Mouse (Mus musculus) left cerebral cortex, adult 2 months (tissue): ENCODE measurements at regions not wholly inside any gene's neighbourhood (a gene's known extent, or its start where the extent isn't known, plus 50 kb on each side); places are given as distances from the start of the nearest gene placed in this dataset.

Experiments
- DNase-seq, 2 experiments: peaks; one replicate each; pipeline ENCODE4 v3.0.0; 2021 to 2022; ENCODE audit warnings: low spot score in 2 of 2, mixed read lengths in 1 of 2; ENCODE audit errors: extremely low spot score in 1 of 2
- H3K27ac ChIP-seq: fragments of 200-600 bp; 2 replicates; pipeline ENCODE4 v1.8.1; 2022
- H3K4me3 ChIP-seq: fragments of 200-600 bp; 2 replicates; pipeline ENCODE4 v1.8.1; 2022
- CTCF ChIP-seq: fragments of 200-600 bp; IDR thresholded peaks from 2 replicates; pipeline ENCODE4 v1.8.1; 2022; ENCODE audit warnings: antibody characterized with exemption, mild to moderate bottlenecking, moderate library complexity
- intact Hi-C: fragments of 180-260 bp; cut with DNase I; formaldehyde crosslinking; loops from one replicate; pipeline ENCODE4 v1.15.1; 2025

DNA sequence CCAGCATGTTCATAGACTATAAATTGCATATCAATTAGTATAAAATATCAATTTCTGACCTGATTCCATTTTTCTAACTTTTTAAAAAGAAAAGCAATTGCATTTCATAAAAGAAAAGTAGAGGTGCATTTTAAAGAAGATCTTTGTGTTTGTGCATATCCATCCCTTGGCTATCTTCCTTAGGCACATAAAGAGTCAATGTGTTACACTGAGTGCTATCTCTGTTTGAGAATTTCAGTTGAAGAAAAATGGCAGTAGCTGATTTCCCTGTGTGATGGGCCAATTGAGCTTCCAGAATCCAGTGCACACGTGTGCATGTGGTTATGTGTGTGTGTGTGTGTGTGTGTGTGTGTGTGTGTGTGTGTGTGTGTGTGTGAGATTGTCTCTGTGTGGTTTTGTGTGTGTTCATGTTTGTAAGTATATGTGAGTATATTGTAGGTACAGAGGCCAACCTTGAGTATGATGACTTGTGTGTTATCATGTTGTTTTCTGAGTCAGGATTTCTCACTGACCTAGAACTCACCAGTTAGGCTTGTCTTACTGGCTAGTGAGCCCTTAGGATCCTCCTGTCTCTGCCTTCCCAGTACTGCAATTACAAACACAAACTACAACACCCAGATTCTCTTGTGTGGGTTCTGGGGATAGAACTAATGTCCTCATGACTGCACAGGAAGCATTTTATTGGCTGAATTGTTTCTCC, 249.6 kb downstream of the Cdk5rap2 start:
- no peak overlapping the region for H3K27ac ChIP-seq
- no peak for TF ChIP-seq CTCF
- no peak overlapping the region for H3K4me3 ChIP-seq
- DNase-seq = no peak
- intact Hi-C loops = no loop called here

DNA sequence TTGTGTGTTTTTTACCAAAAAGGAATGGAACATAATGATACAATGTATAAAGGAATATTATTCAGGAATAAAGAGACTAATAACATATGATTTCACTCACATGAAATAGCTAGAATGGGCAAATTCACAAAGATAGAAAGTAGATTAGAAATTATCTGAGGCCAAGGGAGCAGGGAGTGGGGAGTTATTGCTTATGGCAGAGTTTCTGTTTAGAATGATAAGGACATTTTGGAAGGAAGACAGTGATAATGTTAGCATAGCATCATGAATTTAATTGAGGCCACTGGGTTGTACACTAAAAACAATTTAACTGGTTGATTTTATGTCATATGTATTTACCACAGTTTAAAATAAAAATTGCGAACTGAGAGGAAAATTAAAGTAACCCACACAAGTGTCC, 250.2 kb downstream of the Cdk5rap2 start:
- intact Hi-C loops = no loop called here
- TF ChIP-seq CTCF = no peak
- H3K4me3 ChIP-seq = no peak overlapping the region
- H3K27ac ChIP-seq = no peak overlapping the region
- DNase-seq = no peak

DNA sequence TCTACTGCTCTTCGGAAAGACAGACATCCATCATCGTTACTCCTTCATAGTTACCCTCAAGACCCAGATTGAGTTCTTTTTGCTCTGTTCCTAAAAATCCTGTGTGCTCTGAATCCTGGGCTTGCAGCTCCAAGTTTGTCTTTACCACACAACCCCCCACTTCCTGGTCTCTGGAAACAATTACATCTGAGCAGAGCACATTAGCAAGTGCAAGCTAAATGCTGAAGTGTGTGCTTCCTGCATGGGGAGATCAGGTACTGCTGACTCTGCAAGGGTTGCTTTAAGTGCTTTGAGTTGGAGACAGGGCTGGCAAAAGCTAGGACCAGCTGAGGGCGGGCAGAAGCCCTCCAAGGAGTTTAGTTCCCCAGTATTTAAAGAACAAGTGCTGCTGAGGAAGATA, 257.1 kb downstream of the Cdk5rap2 start:
- intact Hi-C loops = no loop called here
- Histone ChIP-seq H3K27ac (no peak overlapping the region), H3K4me3 (no peak overlapping the region)
- TF ChIP-seq CTCF = no peak
- no peak for DNase-seq

DNA sequence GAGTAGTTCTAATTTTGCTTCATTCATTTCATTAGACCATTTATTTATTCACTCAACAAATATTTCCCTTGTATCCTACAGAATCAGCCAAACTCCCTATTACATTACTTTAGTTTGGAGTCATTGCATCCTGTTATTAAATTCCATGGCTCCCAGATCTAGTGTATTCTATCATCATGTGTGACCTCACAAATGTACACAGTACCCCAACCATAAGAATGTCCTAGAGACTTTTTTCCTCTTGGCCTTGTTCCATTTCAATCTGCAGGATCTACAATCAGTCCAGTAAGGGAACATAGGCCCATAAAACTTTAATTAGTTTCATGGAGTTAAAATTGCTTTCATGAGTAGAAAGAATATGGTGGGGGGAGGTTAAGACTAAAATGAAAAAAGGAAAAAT, 301.2 kb downstream of the Cdk5rap2 start:
- no peak for TF ChIP-seq CTCF
- Histone ChIP-seq H3K4me3 (no peak overlapping the region), H3K27ac (no peak overlapping the region)
- no peak for DNase-seq
- intact Hi-C loops = no loop called here

DNA sequence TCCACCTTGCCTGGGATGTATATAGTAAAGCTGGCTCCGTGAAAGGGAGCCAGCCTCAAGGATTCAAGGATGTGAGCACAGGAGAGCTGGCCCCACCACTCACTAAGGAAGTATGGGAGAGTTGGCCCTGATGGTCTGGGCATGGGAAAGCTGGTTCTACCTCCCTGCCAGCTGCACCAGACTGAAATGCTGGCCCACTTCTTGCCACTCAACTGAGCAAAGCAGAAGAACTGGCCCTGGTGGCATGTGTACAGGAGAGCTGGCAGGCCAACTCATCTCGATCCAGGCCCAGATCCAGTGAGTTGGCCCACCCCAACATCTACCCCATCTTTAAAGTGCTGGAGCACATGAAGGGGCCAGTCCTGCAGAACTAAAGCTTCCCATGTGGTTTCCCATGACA, 304.5 kb downstream of the Cdk5rap2 start:
- no peak for DNase-seq
- H3K27ac ChIP-seq = no peak overlapping the region
- H3K4me3 ChIP-seq = no peak overlapping the region
- intact Hi-C loops = no loop called here
- no peak for TF ChIP-seq CTCF

DNA sequence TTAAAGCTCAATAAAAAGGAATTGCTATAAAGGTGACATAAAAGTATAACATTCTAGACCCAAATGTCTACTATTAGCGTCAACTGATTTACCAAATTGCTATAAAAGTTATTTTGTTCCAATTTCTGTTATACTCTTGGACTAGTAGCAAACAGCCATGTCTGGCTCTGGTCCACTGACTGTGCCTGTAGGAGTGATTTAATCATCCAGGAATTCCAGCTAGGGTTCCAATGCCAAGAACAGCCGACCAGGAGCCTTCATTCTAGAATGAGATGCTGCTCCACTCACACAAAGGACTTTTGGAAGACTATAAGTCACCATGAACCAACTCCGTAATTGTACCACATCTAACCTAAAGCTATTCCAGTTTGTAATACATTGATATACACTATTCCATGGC, 312.9 kb downstream of the Cdk5rap2 start:
- intact Hi-C loops = no loop called here
- TF ChIP-seq CTCF = no peak
- Histone ChIP-seq H3K27ac (no peak overlapping the region), H3K4me3 (no peak overlapping the region)
- DNase-seq = no peak

DNA sequence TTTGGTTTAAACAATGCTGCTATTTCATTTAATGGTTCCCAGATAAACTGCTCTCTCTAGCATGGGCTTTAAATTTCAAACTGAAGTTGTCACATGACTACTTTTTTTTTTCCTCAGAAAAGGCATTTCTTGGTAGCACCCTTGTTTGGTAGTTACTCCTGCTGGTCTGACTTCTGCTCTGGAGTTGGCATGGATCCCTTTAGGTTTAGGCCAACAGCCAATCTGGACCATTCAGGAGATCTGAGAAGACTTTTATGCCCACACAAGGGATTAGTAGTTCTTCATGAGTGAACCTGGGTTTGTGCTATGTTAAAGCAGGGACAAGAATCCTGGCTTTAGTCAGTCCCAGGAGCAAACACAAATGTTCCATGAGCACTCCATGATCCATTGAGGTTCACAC, 332.0 kb downstream of the Cdk5rap2 start:
- no peak overlapping the region for H3K27ac ChIP-seq
- intact Hi-C loops = no loop called here
- no peak overlapping the region for H3K4me3 ChIP-seq
- TF ChIP-seq CTCF = no peak
- no peak for DNase-seq

DNA sequence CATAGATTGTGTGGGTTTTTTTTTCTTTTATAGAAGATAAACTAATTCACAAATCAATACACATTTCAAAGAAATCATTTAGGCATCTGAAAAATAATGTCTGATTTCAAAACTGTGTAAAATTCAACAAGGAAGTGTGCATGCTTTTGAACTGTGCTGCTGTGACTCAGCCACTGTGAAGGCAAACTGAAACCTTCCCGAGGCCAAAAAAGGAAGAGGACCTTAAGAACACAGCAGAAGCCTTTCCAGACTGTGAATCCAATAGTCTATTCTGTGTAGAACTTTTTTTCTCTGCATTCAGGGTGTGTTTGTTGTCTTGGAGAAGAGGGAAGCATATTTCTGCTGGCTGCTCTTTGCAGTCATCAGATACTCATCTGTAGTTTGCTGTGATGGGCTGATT, 347.7 kb downstream of the Cdk5rap2 start:
- Histone ChIP-seq H3K27ac (no peak overlapping the region), H3K4me3 (no peak overlapping the region)
- intact Hi-C loops = no loop called here
- TF ChIP-seq CTCF = no peak
- DNase-seq = no peak

DNA sequence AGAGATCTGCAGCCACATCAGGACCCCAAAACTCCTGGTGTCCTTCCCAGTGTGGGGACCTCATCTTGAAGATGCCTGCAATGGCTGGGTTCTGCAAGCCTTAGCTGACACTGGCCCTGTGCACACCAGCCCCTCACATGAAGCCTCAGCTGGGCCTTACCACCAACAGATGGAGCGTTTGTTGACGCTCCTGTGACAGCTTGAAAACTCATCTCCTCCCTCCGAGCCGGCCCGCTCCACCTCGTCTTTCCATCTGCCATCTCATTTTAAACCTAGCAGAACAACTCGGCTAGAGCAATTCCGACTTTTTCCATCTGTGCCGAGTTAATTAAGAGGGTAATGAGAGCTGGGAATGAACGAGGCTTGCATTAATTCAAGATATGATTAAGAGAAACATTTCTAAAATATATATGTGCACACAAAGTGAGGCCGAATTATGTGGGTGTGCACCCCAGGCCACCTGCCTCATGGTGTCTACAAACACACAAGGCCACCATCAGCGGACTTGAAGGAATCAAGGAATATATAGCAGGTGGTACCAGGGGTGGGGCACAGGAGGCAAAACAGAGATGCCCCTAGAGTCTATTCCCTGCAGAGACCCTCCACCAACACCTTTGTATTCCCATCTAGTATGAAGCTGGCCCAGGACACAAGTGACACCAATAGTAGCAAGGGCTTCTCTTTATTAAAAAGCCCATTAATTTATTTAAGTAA, 351.3 kb downstream of the Cdk5rap2 start:
- DNase-seq = peak; percentile 47 to 62
- Histone ChIP-seq H3K4me3 (no peak overlapping the region), H3K27ac (no peak overlapping the region)
- intact Hi-C loops = loop anchor here (1.0 kb wide), 1 partner anchor 173 kb away; no protein-coding TSS in a partner anchor
- no peak for TF ChIP-seq CTCF

DNA sequence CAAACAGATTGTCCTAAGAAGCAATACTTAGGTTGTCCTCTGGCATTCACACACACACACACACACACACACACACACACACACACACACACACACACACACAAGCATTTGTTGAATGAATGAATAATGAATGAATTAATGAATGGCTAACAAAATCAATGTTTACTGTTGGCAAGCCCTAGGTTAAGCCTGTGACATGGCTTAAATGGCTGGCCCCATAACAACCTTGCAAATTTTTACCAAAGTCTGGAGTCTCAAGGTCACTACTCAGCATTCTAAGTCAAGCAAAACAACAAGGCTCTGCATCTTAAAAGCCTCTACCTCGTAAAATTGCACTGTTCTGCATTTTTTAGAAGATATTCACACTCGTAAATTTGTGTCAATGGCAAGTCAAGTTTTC, 357.1 kb downstream of the Cdk5rap2 start:
- Histone ChIP-seq H3K27ac (no peak overlapping the region), H3K4me3 (no peak overlapping the region)
- no peak for TF ChIP-seq CTCF
- DNase-seq = no peak
- intact Hi-C loops = no loop called here

DNA sequence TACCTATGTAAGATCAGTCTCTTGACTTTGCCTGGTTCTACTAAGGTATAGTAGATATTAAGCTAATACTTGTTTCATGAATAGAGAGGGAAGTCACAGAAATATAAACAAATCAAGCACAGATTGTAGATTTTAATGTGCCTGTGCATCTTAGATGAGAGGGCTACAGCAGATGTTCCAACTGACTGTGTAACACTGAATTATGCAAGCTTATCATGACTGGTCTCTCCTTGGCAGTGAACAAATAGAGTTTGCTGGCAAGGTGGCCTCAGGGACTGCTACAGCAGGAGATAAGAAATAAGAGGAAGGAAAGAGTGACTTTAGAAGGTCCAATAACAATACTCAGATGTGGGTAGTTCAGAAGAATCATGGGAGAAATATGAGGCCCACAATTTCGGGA, 372.0 kb downstream of the Cdk5rap2 start:
- no peak for DNase-seq
- Histone ChIP-seq H3K4me3 (no peak overlapping the region), H3K27ac (peak overlapping the region; percentile 8)
- intact Hi-C loops = loop anchor here (5.0 to 10.0 kb wide), 2 partner anchors 149 to 267 kb away; no protein-coding TSS in a partner anchor
- no peak for TF ChIP-seq CTCF

DNA sequence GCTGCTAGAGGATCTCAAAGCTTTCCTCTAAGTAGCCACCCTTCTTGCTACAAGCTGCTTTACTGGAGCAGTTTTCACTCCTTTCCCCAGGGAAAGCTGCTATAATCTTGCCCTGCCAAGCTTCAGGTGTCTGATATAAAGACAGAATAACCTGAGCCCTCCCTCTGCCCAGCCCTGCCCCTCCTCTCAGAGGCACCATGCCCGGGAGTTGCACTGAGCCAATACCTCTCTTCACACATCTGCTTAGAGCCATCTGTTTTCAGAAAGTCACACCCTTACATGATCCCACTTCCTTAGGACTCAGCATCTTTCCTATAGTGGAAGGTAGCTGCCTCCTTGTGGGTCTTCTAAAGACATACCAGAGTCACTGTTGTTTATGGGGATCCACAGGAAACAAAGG, 374.3 kb downstream of the Cdk5rap2 start:
- intact Hi-C loops = loop anchor here (5.0 to 10.0 kb wide), 2 partner anchors 151 to 269 kb away; no protein-coding TSS in a partner anchor
- peak; percentile 1 for TF ChIP-seq CTCF
- H3K27ac ChIP-seq = no peak overlapping the region
- H3K4me3 ChIP-seq = no peak overlapping the region
- peak in 1 of 2 experiments; percentile 41 for DNase-seq
